Mouse (Mus musculus): ENCODE results near the gene Gls2.
"Not testable (repeated sequence)": the region's sequence is repeated elsewhere in the genome, so short reads cannot be mapped to it uniquely, and the experiment has no call there.

The Gls2 gene

GRCm38 (mm10) chr10:128194024-128194550, at the start of gene Gls2:
TSS of gene Gls2 (plus strand) at chr10:128194457.
- peak; percentile 96 for DNase-seq (ENCODE audit: low read depth, low spot score)

GRCm38 (mm10) chr10:128144961-128145360, 49.3 kb upstream of the Gls2 start:
- DNase-seq (ENCODE audit: low read depth, low spot score) = no peak

DNA sequence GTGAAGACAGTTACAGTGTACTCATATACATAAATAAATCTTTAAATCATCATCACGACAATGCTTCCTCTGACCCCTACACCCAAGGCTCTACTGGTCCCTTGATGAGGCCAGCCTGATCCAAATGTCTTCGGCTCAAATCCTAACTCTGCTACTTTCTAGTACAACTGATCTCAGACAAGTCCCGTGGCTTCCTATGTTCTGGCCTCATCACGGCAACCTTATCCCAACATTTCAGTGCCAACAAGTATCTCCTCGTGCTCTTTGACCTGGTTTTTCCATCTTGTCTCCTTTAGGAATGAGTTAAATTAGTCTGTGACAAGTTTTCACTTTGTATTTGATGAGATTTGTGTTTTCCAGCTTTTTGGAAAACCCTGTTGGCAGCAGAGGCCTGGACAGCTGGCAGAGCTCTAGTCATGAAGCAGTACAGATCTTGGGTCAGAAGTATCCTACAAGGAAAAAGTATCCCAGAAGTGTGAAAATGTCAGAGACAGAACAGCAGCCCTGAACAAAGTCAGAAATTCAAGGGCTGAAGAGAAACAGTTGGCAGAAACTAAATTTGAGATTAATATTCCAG, 45.4 kb upstream of the Gls2 start:
- DNase-seq (ENCODE audit: low read depth, low spot score) = no peak

GRCm38 (mm10) chr10:128149592-128149991, 44.7 kb upstream of the Gls2 start:
- DNase-seq (ENCODE audit: low read depth, low spot score) = peak; percentile 74

- DNase-seq (ENCODE audit: low read depth, low spot score) = no peak
These were observed 43.3 kb upstream of the Gls2 start for GRCm38 (mm10) chr10:128150941-128151340.

DNA sequence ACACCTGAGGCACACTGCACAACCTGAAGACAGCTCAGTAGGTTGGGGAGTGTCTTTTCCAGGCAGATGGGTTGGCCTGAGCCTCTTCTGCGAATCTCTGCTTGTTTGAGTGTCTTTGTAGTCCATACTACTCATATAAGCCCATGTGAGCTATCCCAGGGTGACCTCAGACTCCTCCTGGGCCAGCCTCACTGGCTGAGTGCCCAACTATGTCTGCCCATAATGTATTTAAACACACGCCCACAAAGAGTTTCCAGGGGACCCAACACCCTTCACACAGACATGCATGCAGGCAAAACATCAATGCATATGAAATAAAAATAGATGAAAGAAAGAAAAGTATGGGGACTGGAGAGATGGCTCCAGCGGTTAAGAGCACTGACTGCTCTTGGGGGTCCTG, 40.3 kb upstream of the Gls2 start:
- DNase-seq (ENCODE audit: low read depth, low spot score) = no peak

DNA sequence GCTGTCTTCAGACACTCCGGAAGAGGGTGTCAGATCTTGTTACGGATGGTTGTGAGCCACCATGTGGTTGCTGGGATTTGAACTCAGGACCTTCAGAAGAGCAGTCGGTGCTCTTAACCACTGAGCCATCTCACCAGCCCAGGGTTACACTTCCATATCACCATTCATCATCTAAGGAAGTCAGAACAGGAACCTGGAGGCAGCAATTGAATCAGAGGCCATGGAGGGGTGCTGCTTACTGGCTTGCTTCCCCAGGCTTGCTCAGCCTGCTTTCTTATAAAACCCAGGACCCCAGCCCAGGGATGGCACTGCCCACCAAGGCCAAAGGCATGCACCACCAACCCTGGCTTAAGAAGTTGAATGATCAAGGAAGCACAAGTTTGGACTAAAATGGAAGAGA, 28.5 kb upstream of the Gls2 start:
- not testable (repeated sequence) for DNase-seq (ENCODE audit: low read depth, low spot score)

DNA sequence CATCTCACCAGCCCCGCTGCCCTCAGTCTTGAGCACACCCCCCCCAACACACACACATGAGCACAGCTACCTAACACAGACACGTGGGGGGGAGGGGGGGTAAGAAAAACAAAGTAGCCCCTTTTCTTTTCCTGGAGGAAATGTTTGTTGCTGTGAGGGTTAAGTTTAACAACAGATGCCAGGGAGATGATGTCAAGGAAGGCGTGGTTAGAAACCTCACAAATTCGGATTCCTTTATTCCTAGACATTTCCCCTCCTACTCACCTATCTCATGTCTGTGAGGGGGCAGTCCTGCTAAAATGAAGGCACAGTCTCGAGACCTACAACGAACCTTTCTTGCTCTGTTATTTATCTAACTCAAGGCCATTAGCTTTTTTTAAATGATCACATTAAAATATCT, 27.2 kb upstream of the Gls2 start:
- no peak for DNase-seq (ENCODE audit: low read depth, low spot score)

DNA sequence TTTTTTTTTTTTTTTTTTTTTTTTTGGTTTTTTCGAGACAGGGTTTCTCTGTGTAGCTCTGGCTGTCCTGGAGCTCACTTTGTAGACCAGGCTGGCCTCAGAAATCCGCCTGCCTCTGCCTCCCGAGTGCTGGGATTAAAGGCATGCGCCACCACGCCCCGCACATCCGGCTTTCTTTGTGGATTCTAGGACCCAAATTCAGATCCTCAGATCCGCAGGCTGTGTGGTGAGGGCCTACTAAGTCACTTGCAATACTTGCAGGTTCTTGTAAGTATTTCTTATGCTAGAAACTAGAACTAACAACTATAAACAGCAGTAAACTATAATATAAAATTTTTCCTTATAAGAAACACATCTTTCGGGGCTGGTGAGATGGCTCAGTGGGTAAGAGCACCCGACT, 22.9 kb upstream of the Gls2 start:
- DNase-seq (ENCODE audit: low read depth, low spot score) = not testable (repeated sequence)

DNA sequence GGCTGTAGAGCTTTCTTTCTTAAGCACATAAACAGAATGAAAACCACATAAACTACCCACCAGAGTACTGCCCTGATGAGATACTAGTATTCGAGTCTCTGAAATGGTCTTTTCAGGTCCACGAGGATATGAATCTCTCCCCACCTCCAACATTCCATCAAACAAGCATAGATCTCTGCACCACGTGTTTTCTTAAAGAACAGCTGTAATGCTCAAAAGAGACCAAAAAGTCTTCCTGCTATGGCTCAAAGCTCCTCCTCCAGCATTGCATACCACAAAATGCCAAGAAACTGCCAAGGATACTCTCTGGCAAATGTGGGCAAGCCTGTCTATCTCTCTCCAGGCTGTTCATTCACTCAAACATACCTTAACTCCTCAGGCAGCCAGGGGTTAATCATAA, 19.0 kb upstream of the Gls2 start:
- no peak for DNase-seq (ENCODE audit: low read depth, low spot score)

DNA sequence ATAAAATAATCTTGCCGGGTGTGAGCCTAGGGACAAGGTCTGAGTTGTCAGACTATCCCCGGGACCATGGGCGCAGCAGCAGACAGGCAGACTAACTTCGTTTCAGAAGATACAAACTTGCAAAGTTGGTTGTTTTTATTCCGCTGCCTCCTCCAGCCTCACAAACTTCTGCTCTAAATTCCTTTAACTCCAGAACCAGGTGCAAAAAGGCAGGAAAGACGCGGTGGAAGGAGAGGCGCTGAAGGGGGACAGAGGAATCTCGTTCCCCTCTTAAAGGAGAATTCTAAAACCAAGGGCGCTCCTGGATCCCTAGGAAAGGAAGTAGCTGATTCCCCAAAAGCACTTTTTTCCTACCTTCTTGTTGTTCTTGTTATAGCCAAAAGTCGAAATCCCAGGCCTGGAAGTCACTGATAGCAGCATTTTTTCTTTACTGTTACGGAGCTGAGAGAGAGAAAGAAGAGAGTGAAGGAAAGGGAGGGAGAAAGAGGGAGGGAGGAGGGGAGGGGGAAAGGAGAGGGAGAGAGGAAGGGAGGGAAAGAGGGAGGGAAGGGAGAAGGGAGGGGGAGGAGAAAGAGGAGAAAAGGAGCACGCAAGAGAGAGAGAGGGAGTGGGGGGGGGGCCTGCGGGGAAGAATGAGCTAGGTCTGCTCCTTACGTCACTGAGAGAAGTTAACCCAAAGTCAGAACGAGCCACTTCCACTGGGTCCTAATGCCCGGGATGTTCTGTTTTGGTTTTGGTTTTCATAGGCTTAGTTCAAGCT, 18.1 kb upstream of the Gls2 start:
- peak; percentile 88 for DNase-seq (ENCODE audit: low read depth, low spot score)

DNA sequence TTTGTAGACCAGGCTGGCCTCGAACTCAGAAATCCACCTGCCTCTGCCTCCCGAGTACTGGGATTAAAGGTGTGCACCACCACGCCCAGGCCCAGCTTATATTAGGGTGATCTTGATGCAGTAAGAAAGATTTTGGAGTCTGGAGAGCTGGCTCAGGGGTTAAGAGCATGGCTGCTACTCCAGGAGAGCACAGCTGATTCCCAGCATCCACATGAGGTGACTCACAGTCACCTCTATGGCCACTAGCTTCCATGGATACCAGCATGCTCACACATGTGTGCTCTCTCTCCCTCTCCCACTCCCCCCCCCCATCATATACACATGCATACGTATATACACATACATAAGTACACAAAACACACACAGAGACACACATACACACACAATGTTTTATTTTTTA, 16.9 kb upstream of the Gls2 start:
- DNase-seq (ENCODE audit: low read depth, low spot score) = no peak

DNA sequence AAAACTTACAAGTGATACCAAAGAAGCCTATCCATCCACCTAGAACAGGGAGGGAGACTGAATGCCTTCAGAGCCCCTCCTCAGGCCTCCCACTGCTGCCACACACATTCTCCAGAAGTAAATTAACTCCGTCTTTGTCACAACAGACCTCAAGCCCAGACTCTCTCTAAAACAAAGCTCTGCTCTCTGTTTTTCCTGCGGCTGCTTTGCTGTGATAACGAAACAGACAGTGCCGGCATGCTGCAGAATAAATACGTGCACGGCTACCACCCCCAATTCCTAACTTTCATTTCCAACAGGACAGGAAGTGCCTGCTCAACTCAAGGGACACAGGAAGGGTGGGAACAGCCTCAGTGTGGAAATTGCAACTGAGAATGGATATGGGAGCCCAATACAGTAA, 14.3 kb upstream of the Gls2 start, which contains the start of gene Rbms2:
Rbms2 (minus strand) TSS at position 309 of the 400 bp plus-strand sequence.
- no peak for DNase-seq (ENCODE audit: low read depth, low spot score)

- no peak for DNase-seq (ENCODE audit: low read depth, low spot score)
These were observed 10.0 kb upstream of the Gls2 start for GRCm38 (mm10) chr10:128184296-128184695.

DNA sequence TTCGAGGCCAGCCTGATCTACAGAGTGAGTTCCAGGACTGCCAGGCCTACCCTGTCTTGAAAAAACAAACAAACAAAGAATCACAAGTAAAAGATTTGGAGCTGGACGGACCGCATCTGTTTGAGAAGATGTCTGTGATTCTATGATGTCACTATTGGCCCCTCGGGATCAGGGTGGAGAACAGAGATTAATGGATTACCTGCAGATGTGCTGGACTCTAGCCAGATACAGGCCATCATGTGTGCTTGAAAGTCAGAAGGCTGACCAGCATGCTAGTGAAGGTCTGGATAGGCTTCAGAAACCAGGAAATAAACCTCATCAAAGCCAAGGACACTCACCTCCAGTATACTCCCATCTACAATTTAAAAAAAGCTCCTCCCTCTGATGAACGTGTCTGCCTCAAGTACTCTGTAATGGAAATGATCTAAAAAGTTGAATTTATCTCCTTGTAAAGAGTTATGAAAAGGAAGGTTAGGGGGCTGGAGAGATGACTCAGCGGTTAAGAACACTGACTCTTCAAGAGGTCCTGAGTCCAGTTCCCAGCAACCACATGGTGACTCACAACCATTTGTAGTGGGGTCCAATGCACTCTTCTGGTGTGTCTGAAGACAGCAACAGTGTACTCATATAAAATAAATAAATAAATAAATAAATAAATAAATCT, 8.8 kb upstream of the Gls2 start:
- DNase-seq (ENCODE audit: low read depth, low spot score) = no peak

DNA sequence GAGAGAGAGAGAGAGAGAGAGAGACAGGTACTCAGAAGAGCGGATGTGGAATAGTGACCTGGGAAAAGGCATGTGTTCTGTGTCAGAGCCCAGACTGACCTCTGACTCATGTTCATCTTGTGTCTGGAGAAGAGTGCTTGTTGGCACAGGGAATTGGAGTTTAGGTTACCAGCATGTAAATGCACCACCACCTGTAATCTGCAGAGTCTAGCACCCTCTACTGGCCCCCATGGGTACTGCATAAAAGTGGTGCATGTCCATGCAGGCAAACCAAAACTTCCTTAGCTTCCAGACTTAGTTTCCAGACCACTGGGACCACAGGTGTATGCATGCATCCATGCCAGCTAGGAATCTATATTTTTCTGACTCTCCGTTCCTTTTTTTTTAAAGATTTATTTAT, 8.3 kb upstream of the Gls2 start:
- peak; percentile 91 for DNase-seq (ENCODE audit: low read depth, low spot score)

DNA sequence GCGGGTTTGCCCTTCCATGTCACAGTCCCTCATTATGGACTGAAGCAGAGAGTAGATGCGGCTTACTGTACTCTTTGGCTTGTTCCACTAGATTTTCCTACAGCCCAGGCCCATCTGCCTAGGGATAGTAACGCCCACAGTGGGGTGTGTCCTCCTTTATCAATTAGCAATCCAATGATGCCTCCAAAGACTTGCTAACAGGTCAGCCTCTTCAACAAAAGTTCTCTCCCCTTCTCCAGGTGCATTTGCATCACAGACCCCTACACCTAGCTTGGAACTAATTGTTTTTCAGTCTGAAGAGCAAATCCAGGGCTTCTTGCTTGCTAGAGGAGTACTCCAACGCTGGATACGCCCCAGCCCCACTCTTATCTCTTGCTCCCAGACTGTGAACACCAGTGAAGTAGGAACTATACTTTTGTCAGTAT, 7.1 kb upstream of the Gls2 start:
- DNase-seq (ENCODE audit: low read depth, low spot score) = no peak

DNA sequence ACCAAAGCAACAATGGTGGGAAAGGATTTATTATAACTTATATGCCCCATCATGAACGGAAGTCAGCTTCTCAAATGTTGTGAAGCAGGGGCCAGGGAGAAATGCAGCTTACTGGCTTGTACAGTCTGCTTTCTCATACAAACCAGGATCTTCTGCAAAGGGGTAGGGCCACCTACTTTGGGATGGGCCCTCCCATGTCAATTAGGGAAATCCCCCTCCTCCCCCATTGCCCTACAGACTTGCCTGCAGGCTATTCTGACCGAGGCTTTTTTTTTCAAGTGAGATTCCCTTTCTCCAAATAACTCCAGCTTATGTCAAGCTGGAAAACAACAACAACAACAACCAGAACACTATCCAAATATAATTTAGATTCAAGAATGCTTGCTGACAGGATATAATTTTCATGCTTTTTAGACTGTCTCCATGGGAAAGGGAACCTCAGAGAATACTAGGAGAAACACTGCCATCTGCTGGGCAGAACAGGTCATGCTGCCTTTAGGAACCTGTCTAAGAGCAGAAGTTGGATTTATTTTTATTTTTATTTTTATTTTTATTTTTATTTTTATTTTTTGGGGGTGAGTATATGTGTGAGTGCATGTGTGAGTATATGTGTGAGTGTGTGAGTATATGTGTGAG, 5.9 kb upstream of the Gls2 start:
- DNase-seq (ENCODE audit: low read depth, low spot score) = peak; percentile 83

- DNase-seq (ENCODE audit: low read depth, low spot score) = no peak
These were observed 2.8 kb upstream of the Gls2 start for GRCm38 (mm10) chr10:128191472-128191871.

DNA sequence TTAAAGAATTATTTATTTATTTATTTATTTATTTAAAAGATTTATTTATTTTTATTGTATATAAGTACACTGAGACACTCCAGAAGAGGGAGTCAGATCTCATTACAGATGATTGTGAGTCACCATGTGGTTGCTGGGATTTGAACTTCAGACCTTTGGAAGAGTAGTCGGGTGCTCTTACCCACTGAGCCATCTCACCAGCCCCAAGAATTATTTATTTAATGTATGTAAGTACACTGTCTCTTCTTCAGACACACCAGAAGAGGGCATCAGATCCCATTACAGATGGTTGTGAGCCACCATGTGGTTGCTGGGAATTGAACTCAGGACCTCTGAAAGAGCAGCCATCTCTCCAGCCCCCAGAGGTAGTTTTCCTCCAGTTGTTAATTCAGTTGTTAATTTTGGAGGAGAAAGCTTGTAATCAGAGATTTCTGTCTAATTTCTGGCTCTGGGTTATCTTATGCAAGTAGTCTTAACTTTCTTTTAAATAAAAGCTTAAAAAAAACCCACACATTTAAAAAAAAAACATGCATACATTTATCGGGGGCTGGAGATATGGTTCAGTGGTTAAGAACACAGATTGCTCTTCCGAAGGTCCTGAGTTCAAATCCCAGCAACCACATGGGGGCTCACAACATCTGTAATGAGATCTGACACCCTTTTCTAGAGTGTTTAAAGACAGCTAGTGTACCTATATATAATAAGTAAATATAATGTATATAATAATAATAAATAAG, 2.1 kb upstream of the Gls2 start:
- not testable (repeated sequence) for DNase-seq (ENCODE audit: low read depth, low spot score)

DNA sequence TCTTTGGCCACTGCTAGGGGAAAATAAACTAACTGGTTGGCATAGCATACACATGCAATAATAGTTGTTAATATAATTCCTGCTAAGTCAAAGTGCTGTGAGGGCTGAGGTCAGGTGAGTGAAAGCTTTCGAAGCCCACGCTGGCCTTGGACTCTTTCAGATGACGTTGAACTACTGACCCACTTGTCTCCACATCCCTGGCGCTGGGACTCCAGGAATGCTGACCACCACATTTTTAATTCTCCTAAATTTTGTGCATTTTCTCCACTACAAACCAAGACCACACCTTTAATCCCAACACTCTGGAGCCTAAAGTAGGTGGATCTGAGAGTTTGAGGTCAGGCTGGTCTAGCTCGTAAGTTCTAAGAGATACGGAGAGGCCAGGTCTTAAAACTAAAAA, 1.1 kb upstream of the Gls2 start:
- no peak for DNase-seq (ENCODE audit: low read depth, low spot score)

All from mesoderm, embryonic 11.5 days (tissue).